Mouse (Mus musculus): ENCODE measurements around the gene Pitpnb. TPM values are rescaled to one million over a fixed set of nuclear protein-coding genes. Genes with fewer than 3 reads are reported as not detected.
A peak's percentile ranks its signal among the peaks of the same experiment; 100 is the strongest.

The Pitpnb gene
- polyA plus RNA-seq, 1 experiment from 2014 or later, result 114 TPM

GRCm38 (mm10) chr5:111414192-111414591 lies 83.6 kb downstream of the Pitpnb start:
- no peak overlapping the region; the same call in 1 of the 2 replicates for H3K4me2 ChIP-seq (ENCODE audit: low read length)
- ATAC-seq (replicated peaks; ENCODE audit: low FRiP score, low TSS enrichment, low read depth) (no peak), DNase-seq (ENCODE audit: low spot score) (peak; percentile 89)
- no peaks in the 10 kb centered on the region for H3K9me3 ChIP-seq (ENCODE audit: control insufficient read depth, low read length)
- no peak overlapping the region for H3K27ac ChIP-seq (ENCODE audit: low read depth)
- H3K4me3 ChIP-seq (ENCODE audit: low read depth, low read length), result no peak overlapping the region
- no peak overlapping the region for H3K9ac ChIP-seq (ENCODE audit: low read length)
- H3K27me3 ChIP-seq (replicated peaks; ENCODE audit: control insufficient read depth, insufficient read depth, low read length), result peaks cover 5% of the 10 kb centered on the region
- 4% methylated on average over 5 of the region's 5 CpGs for WGBS
- peaks cover 30% of the 10 kb centered on the region for H3K4me1 ChIP-seq (replicated peaks; ENCODE audit: control insufficient read depth, insufficient read depth, low read length)
- H3K36me3 ChIP-seq (ENCODE audit: control insufficient read depth, insufficient read depth, low read length), result no peaks in the 10 kb centered on the region

GRCm38 (mm10) chr5:111414770-111415249 lies 84.2 kb downstream of the Pitpnb start:
- H3K9me3 ChIP-seq (ENCODE audit: control insufficient read depth, low read length), result no peaks in the 10 kb centered on the region
- H3K27ac ChIP-seq (ENCODE audit: low read depth), result no peak overlapping the region
- DNase-seq (ENCODE audit: low spot score) (no peak), ATAC-seq (replicated peaks; ENCODE audit: low FRiP score, low TSS enrichment, low read depth) (no peak)
- H3K36me3 ChIP-seq (ENCODE audit: control insufficient read depth, insufficient read depth, low read length), result 0 out of 2 replicates have a peak, but pooled peaks cover 3% of the 10 kb centered on the region
- WGBS, result 52% methylated on average over 4 of the region's 4 CpGs
- peaks cover 6% of the 10 kb centered on the region for H3K27me3 ChIP-seq (replicated peaks; ENCODE audit: control insufficient read depth, insufficient read depth, low read length)
- H3K4me1 ChIP-seq (replicated peaks; ENCODE audit: control insufficient read depth, insufficient read depth, low read length), result peaks cover 29% of the 10 kb centered on the region
- H3K4me3 ChIP-seq (ENCODE audit: low read depth, low read length), result no peak overlapping the region
- no peak overlapping the region for H3K9ac ChIP-seq (ENCODE audit: low read length)
- H3K4me2 ChIP-seq (ENCODE audit: low read length), result peak overlapping the region; percentile 86; the same call in 1 of the 2 replicates

GRCm38 (mm10) chr5:111415575-111415974 lies 85.0 kb downstream of the Pitpnb start:
- Histone ChIP-seq H3K36me3 (ENCODE audit: control insufficient read depth, insufficient read depth, low read length) (peaks cover 7% of the 10 kb centered on the region; the same call in 1 of the 2 replicates), H3K9me3 (ENCODE audit: control insufficient read depth, low read length) (no peaks in the 10 kb centered on the region), H3K4me2 (ENCODE audit: low read length) (peak overlapping the region; percentile 86), H3K27me3 (replicated peaks; ENCODE audit: control insufficient read depth, insufficient read depth, low read length) (peaks cover 10% of the 10 kb centered on the region), H3K9ac (ENCODE audit: low read length) (peak overlapping the region; percentile 84), H3K4me3 (ENCODE audit: low read depth, low read length) (peak overlapping the region; percentile 74), H3K27ac (ENCODE audit: low read depth) (no peak overlapping the region), H3K4me1 (replicated peaks; ENCODE audit: control insufficient read depth, insufficient read depth, low read length) (peaks cover 34% of the 10 kb centered on the region)
- DNase-seq (ENCODE audit: low spot score) (no peak), ATAC-seq (replicated peaks; ENCODE audit: low FRiP score, low TSS enrichment, low read depth) (no peak)
- WGBS, result 3% methylated on average over 14 of the region's 14 CpGs

- H3K27me3 ChIP-seq (replicated peaks; ENCODE audit: control insufficient read depth, insufficient read depth, low read length), result peaks cover 13% of the 10 kb centered on the region
- no peaks in the 10 kb centered on the region for H3K9me3 ChIP-seq (ENCODE audit: control insufficient read depth, low read length)
- DNase-seq (ENCODE audit: low spot score) (no peak), ATAC-seq (replicated peaks; ENCODE audit: low FRiP score, low TSS enrichment, low read depth) (no peak)
- 2% methylated on average over 13 of the region's 13 CpGs for WGBS
- peak overlapping the region; percentile 74 for H3K4me3 ChIP-seq (ENCODE audit: low read depth, low read length)
- H3K36me3 ChIP-seq (ENCODE audit: control insufficient read depth, insufficient read depth, low read length), result peaks cover 11% of the 10 kb centered on the region
- peak overlapping the region; percentile 86 for H3K4me2 ChIP-seq (ENCODE audit: low read length)
- H3K27ac ChIP-seq (ENCODE audit: low read depth), result no peak overlapping the region
- H3K9ac ChIP-seq (ENCODE audit: low read length), result peak overlapping the region; percentile 84
- peaks cover 39% of the 10 kb centered on the region for H3K4me1 ChIP-seq (replicated peaks; ENCODE audit: control insufficient read depth, insufficient read depth, low read length)
Measured at GRCm38 (mm10) chr5:111416048-111416447, 85.5 kb downstream of the Pitpnb start.

- Histone ChIP-seq H3K9ac (ENCODE audit: low read length) (peak within 1 kb of the TSS; percentile 84), H3K4me1 (replicated peaks; ENCODE audit: control insufficient read depth, insufficient read depth, low read length) (peaks cover 44% of the 10 kb centered on the region), H3K4me3 (ENCODE audit: low read depth, low read length) (peak within 1 kb of the TSS; percentile 74), H3K4me2 (ENCODE audit: low read length) (peak within 1 kb of the TSS; percentile 86), H3K27ac (ENCODE audit: low read depth) (peak within 1 kb of the TSS; percentile 85), H3K27me3 (replicated peaks; ENCODE audit: control insufficient read depth, insufficient read depth, low read length) (peaks cover 13% of the 10 kb centered on the region), H3K9me3 (ENCODE audit: control insufficient read depth, low read length) (no peaks in the 10 kb centered on the region), H3K36me3 (ENCODE audit: control insufficient read depth, insufficient read depth, low read length) (peaks cover 18% of the 10 kb centered on the region)
- DNase-seq (ENCODE audit: low spot score) (peak; percentile 94), ATAC-seq (replicated peaks; ENCODE audit: low FRiP score, low TSS enrichment, low read depth) (peak; percentile 87)
- WGBS, result under 1% methylated on average over 79 of the region's 88 CpGs
Measured at GRCm38 (mm10) chr5:111416591-111417374, 86.2 kb downstream of the Pitpnb start, which contains the start of gene Mn1. TSS of gene Mn1 (plus strand) at chr5:111417362.

GRCm38 (mm10) chr5:111417378-111418131 lies 87.0 kb downstream of the Pitpnb start:
- Histone ChIP-seq H3K9ac (ENCODE audit: low read length) (peak overlapping the region; percentile 84), H3K4me2 (ENCODE audit: low read length) (peak overlapping the region; percentile 86), H3K4me1 (replicated peaks; ENCODE audit: control insufficient read depth, insufficient read depth, low read length) (peaks cover 50% of the 10 kb centered on the region), H3K27ac (ENCODE audit: low read depth) (peak overlapping the region; percentile 85), H3K9me3 (ENCODE audit: control insufficient read depth, low read length) (no peaks in the 10 kb centered on the region), H3K27me3 (replicated peaks; ENCODE audit: control insufficient read depth, insufficient read depth, low read length) (peaks cover 13% of the 10 kb centered on the region), H3K36me3 (ENCODE audit: control insufficient read depth, insufficient read depth, low read length) (peaks cover 22% of the 10 kb centered on the region), H3K4me3 (ENCODE audit: low read depth, low read length) (peak overlapping the region; percentile 74)
- DNase-seq (ENCODE audit: low spot score) (peak; percentile 83), ATAC-seq (replicated peaks; ENCODE audit: low FRiP score, low TSS enrichment, low read depth) (0 out of 2 replicates have a peak, but pooled peaks have one; percentile 3)
- WGBS, result under 1% methylated on average over 70 of the region's 105 CpGs

- H3K4me1 ChIP-seq (replicated peaks; ENCODE audit: control insufficient read depth, insufficient read depth, low read length), result peaks cover 50% of the 10 kb centered on the region
- H3K36me3 ChIP-seq (ENCODE audit: control insufficient read depth, insufficient read depth, low read length), result peaks cover 22% of the 10 kb centered on the region
- ATAC-seq (replicated peaks; ENCODE audit: low FRiP score, low TSS enrichment, low read depth) (no peak), DNase-seq (ENCODE audit: low spot score) (peak; percentile 79)
- peaks cover 13% of the 10 kb centered on the region for H3K27me3 ChIP-seq (replicated peaks; ENCODE audit: control insufficient read depth, insufficient read depth, low read length)
- H3K9ac ChIP-seq (ENCODE audit: low read length), result peak overlapping the region; percentile 84
- peak overlapping the region; percentile 74 for H3K4me3 ChIP-seq (ENCODE audit: low read depth, low read length)
- H3K27ac ChIP-seq (ENCODE audit: low read depth), result no peak overlapping the region
- 8% methylated on average over 61 of the region's 63 CpGs for WGBS
- H3K4me2 ChIP-seq (ENCODE audit: low read length), result peak overlapping the region; percentile 86
- H3K9me3 ChIP-seq (ENCODE audit: control insufficient read depth, low read length), result no peaks in the 10 kb centered on the region
Measured at GRCm38 (mm10) chr5:111418202-111419120, 87.9 kb downstream of the Pitpnb start.
